Mouse (Mus musculus): ENCODE results near the gene Gm4969. TPM values are rescaled to one million over a fixed set of nuclear protein-coding genes. Genes with fewer than 3 reads are reported as not detected.

Gm4969 gene
- under 1 TPM; 0.21 to 0.27 TPM for total RNA-seq (2021)
- long read RNA-seq, experiment 1, result 0 reads
- long read RNA-seq, experiment 2, result 0 reads

GRCm38 (mm10) chr7:19118028-19118771, at the start of gene Gm4969:
TSS of gene Gm4969 (minus strand) at chr7:19118368.
- Histone ChIP-seq H3K4me3 (peak within 1 kb of the TSS; percentile 34), H3K27ac (no peak within 1 kb of the TSS)
- intact Hi-C loops (cut with DNase I), result no loop called here

GRCm38 (mm10) chr7:19166990-19167389, 48.8 kb upstream of the Gm4969 start:
- no peak; the same call in 1 of the 2 replicates for TF ChIP-seq CTCF (IDR thresholded peaks at IDR 0.05)

More at GRCm38 (mm10) chr7:19118028-19118771, at the start of gene Gm4969:
- DNase-seq (ENCODE audit: extremely low spot score in 1 of 2, low spot score in 2 of 2), result peak; percentile 59 to 65
- peak; percentile 17 for TF ChIP-seq CTCF (IDR thresholded peaks at IDR 0.05)

GRCm38 (mm10) chr7:19165656-19166423, 47.7 kb upstream of the Gm4969 start, which contains the start of gene Gipr:
TSS of gene Gipr (minus strand) at chr7:19166127.
- no peak for TF ChIP-seq CTCF (IDR thresholded peaks at IDR 0.05)
- intact Hi-C loops (cut with DNase I), result no loop called here
- Histone ChIP-seq H3K4me3 (no peak within 1 kb of the TSS), H3K27ac (no peak within 1 kb of the TSS)
- no peak for DNase-seq (ENCODE audit: extremely low spot score in 1 of 2, low spot score in 2 of 2)

More at GRCm38 (mm10) chr7:19166990-19167389, 48.8 kb upstream of the Gm4969 start:
- intact Hi-C loops (cut with DNase I), result no loop called here
- DNase-seq (ENCODE audit: extremely low spot score in 1 of 2, low spot score in 2 of 2), result no peak
- H3K4me3 ChIP-seq, result no peak overlapping the region
- H3K27ac ChIP-seq, result no peak overlapping the region

GRCm38 (mm10) chr7:19164978-19165377, 46.8 kb upstream of the Gm4969 start:
- intact Hi-C loops (cut with DNase I), result no loop called here
- Histone ChIP-seq H3K27ac (no peak overlapping the region), H3K4me3 (no peak overlapping the region)
- no peak for DNase-seq (ENCODE audit: extremely low spot score in 1 of 2, low spot score in 2 of 2)
- no peak for TF ChIP-seq CTCF (IDR thresholded peaks at IDR 0.05)

- intact Hi-C loops (cut with DNase I), result no loop called here
- no peak for DNase-seq (ENCODE audit: extremely low spot score in 1 of 2, low spot score in 2 of 2)
Measured at GRCm38 (mm10) chr7:19164189-19164588, 46.0 kb upstream of the Gm4969 start.

GRCm38 (mm10) chr7:19163752-19164151, 45.6 kb upstream of the Gm4969 start:
- no peak overlapping the region for H3K27ac ChIP-seq
- TF ChIP-seq CTCF (IDR thresholded peaks at IDR 0.05), result no peak
- no peak for DNase-seq (ENCODE audit: extremely low spot score in 1 of 2, low spot score in 2 of 2)

More at GRCm38 (mm10) chr7:19164189-19164588, 46.0 kb upstream of the Gm4969 start:
- no peak for TF ChIP-seq CTCF (IDR thresholded peaks at IDR 0.05)
- H3K27ac ChIP-seq, result no peak overlapping the region
- no peak overlapping the region for H3K4me3 ChIP-seq

GRCm38 (mm10) chr7:19162928-19163327, 44.8 kb upstream of the Gm4969 start:
- TF ChIP-seq CTCF (IDR thresholded peaks at IDR 0.05), result no peak
- DNase-seq (ENCODE audit: extremely low spot score in 1 of 2, low spot score in 2 of 2), result no peak
- no peak overlapping the region for H3K4me3 ChIP-seq
- intact Hi-C loops (cut with DNase I), result no loop called here
- no peak overlapping the region for H3K27ac ChIP-seq

More at GRCm38 (mm10) chr7:19163752-19164151, 45.6 kb upstream of the Gm4969 start:
- H3K4me3 ChIP-seq, result no peak overlapping the region
- intact Hi-C loops (cut with DNase I), result no loop called here

- intact Hi-C loops (cut with DNase I), result no loop called here
- Histone ChIP-seq H3K27ac (no peak overlapping the region), H3K4me3 (peak overlapping the region; percentile 6; the same call in 1 of the 2 replicates)
- DNase-seq (ENCODE audit: extremely low spot score in 1 of 2, low spot score in 2 of 2), result no peak
- TF ChIP-seq CTCF (IDR thresholded peaks at IDR 0.05), result no peak
Measured at GRCm38 (mm10) chr7:19160115-19160514, 41.9 kb upstream of the Gm4969 start.

GRCm38 (mm10) chr7:19159411-19159810, 41.2 kb upstream of the Gm4969 start:
- H3K27ac ChIP-seq, result no peak overlapping the region
- intact Hi-C loops (cut with DNase I), result no loop called here
- no peak for TF ChIP-seq CTCF (IDR thresholded peaks at IDR 0.05)
- no peak overlapping the region for H3K4me3 ChIP-seq
- DNase-seq (ENCODE audit: extremely low spot score in 1 of 2, low spot score in 2 of 2), result no peak

- no peak for TF ChIP-seq CTCF (IDR thresholded peaks at IDR 0.05)
- H3K27ac ChIP-seq, result no peak overlapping the region
- intact Hi-C loops (cut with DNase I), result no loop called here
Measured at GRCm38 (mm10) chr7:19158601-19159000, 40.4 kb upstream of the Gm4969 start.

GRCm38 (mm10) chr7:19157160-19157800, 39.1 kb upstream of the Gm4969 start:
- intact Hi-C loops (cut with DNase I), result loop anchor here (1.0 kb wide), 1 partner anchor 16 kb away; no protein-coding TSS in a partner anchor
- peak overlapping the region; percentile 55 for H3K27ac ChIP-seq
- TF ChIP-seq CTCF (IDR thresholded peaks at IDR 0.05), result peak; percentile 99
- peak; percentile 91 to 98 for DNase-seq (ENCODE audit: extremely low spot score in 1 of 2, low spot score in 2 of 2)
- no peak overlapping the region for H3K4me3 ChIP-seq

More at GRCm38 (mm10) chr7:19158601-19159000, 40.4 kb upstream of the Gm4969 start:
- DNase-seq (ENCODE audit: extremely low spot score in 1 of 2, low spot score in 2 of 2), result no peak
- no peak overlapping the region for H3K4me3 ChIP-seq
